Mouse (Mus musculus) heart, embryonic 15.5 days (tissue): ENCODE measurements around the gene Pbrm1. TPM values are rescaled to one million over a fixed set of nuclear protein-coding genes. Genes with fewer than 3 reads are reported as not detected.

Experiments used
- ATAC-seq: fragments of 200-750 bp; cut with Nextera tagmentation; replicated peaks from 2 replicates; pipeline ENCODE4 v1.8.0; 2017; ENCODE audit warnings: low read depth, moderate TSS enrichment; ENCODE audit not compliant: insufficient number of reproducible peaks, insufficient read depth, low FRiP score
- H3K27ac ChIP-seq: fragments of 300-500 bp; sonication (generic); 2 replicates; pipeline ENCODE4 v1.5.1; 2015; ENCODE audit warnings: mild to moderate bottlenecking, inconsistent platforms
- H3K27me3 ChIP-seq: fragments of 300-500 bp; sonication (generic); 2 replicates; pipeline ENCODE4 v1.6.1; 2015; ENCODE audit warnings: inconsistent platforms
- H3K36me3 ChIP-seq: fragments of 300-500 bp; sonication (generic); 2 replicates; pipeline ENCODE4 v1.6.1; 2015; ENCODE audit warnings: mild to moderate bottlenecking, inconsistent platforms
- H3K4me1 ChIP-seq: fragments of 300-500 bp; sonication (generic); replicated peaks from 2 replicates; pipeline ENCODE4 v1.6.1; 2015; ENCODE audit warnings: inconsistent platforms
- H3K4me2 ChIP-seq: fragments of 300-500 bp; sonication (generic); 2 replicates; pipeline ENCODE4 v1.6.1; 2015; ENCODE audit warnings: inconsistent platforms, mild to moderate bottlenecking, moderate library complexity
- H3K4me3 ChIP-seq: fragments of 300-500 bp; sonication (generic); 2 replicates; pipeline ENCODE4 v1.5.1; 2015; ENCODE audit warnings: mild to moderate bottlenecking, inconsistent platforms
- H3K9ac ChIP-seq: fragments of 300-500 bp; sonication (generic); 2 replicates; pipeline ENCODE4 v1.6.1; 2015; ENCODE audit warnings: mild to moderate bottlenecking, inconsistent platforms
- H3K9me3 ChIP-seq: fragments of 300-500 bp; sonication (generic); replicated peaks from 2 replicates; pipeline ENCODE4 v1.6.1; 2016; ENCODE audit warnings: inconsistent platforms
- WGBS: fragments of 180-500 bp; shearing (Covaris S2); methylation state at CpG from one replicate; pipeline ENCODE4 v1.1.7; 2015; ENCODE audit warnings: mixed read lengths; 5-methylcytosine and 5-hydroxymethylcytosine counted together
- polyA plus RNA-seq: library from polyadenylated mRNA; unstranded; fragments of >200 nt; fragmentation: Nextera tagmentation; extraction: Ambion mirVana; gene quantifications from 2 replicates; pipeline ENCODE4 v1.2.1, GENCODE M21; 2015

Gene Pbrm1
- polyA plus RNA-seq = 91.4 and 101 TPM in 2 replicates

DNA sequence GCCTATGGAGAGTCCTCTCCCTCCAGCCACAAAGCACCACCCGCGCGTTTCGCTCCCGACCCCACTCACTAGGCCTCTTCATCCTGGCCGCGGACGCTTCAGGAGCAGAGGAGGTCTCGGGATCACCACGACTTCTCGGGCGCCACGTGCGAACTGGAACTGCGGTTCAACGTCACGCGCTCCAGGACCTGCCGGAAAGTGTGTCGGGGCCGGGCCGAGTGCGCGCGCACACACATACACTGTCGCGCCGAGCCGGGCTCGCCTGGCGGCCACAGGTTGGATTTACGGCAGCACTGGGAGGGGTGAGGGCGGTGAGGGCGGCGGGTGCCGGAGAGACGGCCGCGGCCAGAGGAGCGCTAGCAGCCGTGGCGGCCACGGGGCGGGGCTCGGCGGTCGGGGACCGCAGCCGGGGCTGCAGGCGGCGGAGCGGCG is at the start of gene Pbrm1, which contains the start of gene Gnl3:
Gene Pbrm1 (plus strand): TSS at position 279 of the 432 bp plus-strand sequence.
Gene Gnl3 (minus strand): TSS at position 293 of the 432 bp plus-strand sequence.
- Histone ChIP-seq H3K4me3 (peak within 1 kb of the TSS; percentile 79), H3K27me3 (no peaks in the 10 kb centered on the region), H3K9me3 (no peaks in the 10 kb centered on the region), H3K27ac (peak within 1 kb of the TSS; percentile 98), H3K4me2 (peak within 1 kb of the TSS; percentile 77), H3K4me1 (peaks cover 18% of the 10 kb centered on the region), H3K36me3 (peaks cover 48% of the 10 kb centered on the region), H3K9ac (peak within 1 kb of the TSS; percentile 97)
- under 1% methylated on average over 47 of the region's 53 CpGs for WGBS
- ATAC-seq = peak; percentile 92

DNA sequence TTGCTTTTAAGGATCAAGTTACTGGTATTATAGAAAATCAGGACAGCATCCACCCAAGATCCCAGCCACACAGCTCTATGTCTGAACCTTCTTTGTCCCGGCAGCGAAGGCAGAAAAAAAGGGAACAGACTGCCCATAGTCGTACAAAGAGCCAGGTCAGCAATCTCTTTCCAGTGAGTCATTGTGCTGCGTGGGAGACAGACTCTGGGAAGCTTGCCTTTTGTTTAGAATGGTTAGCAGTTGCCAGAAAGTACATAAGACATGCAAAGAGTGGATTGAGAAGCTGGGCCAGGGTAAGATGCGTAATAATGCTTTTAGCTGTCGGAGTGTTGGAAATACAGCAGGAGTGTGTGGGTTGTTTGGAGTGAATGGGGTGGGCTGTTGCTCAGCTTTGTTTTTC is 44.7 kb upstream of the Pbrm1 start:
- peak; percentile 43; the same call in 1 of the 2 replicates for ATAC-seq
- Histone ChIP-seq H3K9ac (no peak overlapping the region), H3K4me2 (no peak overlapping the region), H3K9me3 (no peaks in the 10 kb centered on the region), H3K4me3 (no peak overlapping the region), H3K27me3 (no peaks in the 10 kb centered on the region), H3K4me1 (no peaks in the 10 kb centered on the region; the same call in 1 of the 2 replicates), H3K27ac (0 out of 2 replicates have a peak overlapping the region, but pooled peaks have one; percentile 16), H3K36me3 (no peaks in the 10 kb centered on the region; the same call in 1 of the 2 replicates)
- WGBS = 55% methylated on average over 6 of the region's 6 CpGs

DNA sequence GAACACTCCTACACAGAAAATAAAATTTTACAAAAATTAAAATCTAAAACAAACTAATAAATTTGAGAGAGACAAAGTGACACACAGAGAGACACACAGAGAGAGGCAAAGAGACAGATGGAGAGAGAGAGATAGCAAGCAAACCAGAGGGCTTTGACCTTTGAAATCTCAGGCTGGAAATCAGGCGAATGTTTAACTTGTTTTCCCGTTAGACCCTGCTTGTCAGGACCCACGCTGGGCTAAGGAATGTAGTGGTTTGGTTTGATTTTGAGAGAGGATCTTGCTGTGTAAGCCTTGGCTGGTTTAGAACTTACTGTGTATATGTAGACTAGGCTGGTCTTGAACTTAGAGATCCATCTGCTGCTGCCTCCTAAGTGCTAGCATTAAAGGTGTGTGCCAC is 42.7 kb upstream of the Pbrm1 start:
- Histone ChIP-seq H3K4me3 (no peak overlapping the region), H3K4me1 (no peaks in the 10 kb centered on the region; the same call in 1 of the 2 replicates), H3K36me3 (no peaks in the 10 kb centered on the region; the same call in 1 of the 2 replicates), H3K9me3 (no peaks in the 10 kb centered on the region), H3K27me3 (no peaks in the 10 kb centered on the region), H3K4me2 (no peak overlapping the region), H3K9ac (no peak overlapping the region), H3K27ac (no peak overlapping the region)
- ATAC-seq = no peak
- WGBS = 70% methylated on average over 3 of the region's 3 CpGs

DNA sequence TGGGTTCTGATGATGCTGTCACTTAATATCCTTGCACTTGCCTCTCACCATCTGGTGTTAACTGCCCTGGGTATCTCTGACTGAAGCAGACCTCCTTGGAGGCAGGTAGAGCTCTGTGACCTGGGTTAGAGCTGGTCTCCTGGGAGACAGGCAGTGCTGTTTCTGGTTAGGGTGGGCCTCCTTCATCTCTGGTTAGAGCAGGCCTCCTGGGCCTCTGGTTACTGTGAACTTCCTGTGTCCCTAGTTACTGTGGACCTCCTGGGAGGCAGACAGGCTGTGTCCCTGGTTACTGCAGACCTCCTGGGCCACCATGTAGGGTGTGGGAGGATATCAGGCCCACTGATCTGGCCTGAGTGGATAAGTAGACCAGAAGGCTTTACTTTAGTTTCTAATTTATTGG is 22.5 kb upstream of the Pbrm1 start:
- Histone ChIP-seq H3K4me1 (peaks cover 8% of the 10 kb centered on the region), H3K9me3 (no peaks in the 10 kb centered on the region), H3K9ac (no peak overlapping the region), H3K27me3 (no peaks in the 10 kb centered on the region), H3K4me2 (no peak overlapping the region), H3K27ac (no peak overlapping the region), H3K36me3 (0 out of 2 replicates have a peak, but pooled peaks cover 3% of the 10 kb centered on the region), H3K4me3 (no peak overlapping the region)
- no peak for ATAC-seq

DNA sequence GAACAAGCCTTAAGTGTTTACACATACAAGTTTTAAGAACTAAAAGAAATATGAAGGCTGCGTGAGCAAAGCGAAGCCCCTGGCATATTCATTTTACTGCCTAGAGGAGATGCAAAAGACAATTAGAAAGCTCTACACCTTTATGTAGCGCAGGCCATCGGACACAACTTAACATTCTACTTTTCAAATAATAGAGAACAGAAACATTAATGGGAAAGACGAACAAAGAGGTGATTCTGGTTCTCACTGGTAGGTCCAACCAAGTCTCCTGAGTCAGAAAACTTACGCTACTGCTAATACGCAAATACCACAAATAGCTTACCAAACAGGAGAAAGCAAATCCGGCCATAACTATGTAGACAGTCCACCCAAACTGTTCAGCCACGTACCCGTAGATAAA is 18.6 kb upstream of the Pbrm1 start:
- H3K36me3 ChIP-seq = peaks cover 7% of the 10 kb centered on the region; the same call in 1 of the 2 replicates
- H3K9ac ChIP-seq = peak overlapping the region; percentile 94
- no peak for ATAC-seq
- H3K9me3 ChIP-seq = no peaks in the 10 kb centered on the region
- H3K27me3 ChIP-seq = no peaks in the 10 kb centered on the region
- 58% methylated on average over 10 of the region's 10 CpGs for WGBS
- H3K4me3 ChIP-seq = peak overlapping the region; percentile 95
- peak overlapping the region; percentile 74 for H3K4me2 ChIP-seq
- H3K4me1 ChIP-seq = peaks cover 16% of the 10 kb centered on the region
- no peak overlapping the region for H3K27ac ChIP-seq

DNA sequence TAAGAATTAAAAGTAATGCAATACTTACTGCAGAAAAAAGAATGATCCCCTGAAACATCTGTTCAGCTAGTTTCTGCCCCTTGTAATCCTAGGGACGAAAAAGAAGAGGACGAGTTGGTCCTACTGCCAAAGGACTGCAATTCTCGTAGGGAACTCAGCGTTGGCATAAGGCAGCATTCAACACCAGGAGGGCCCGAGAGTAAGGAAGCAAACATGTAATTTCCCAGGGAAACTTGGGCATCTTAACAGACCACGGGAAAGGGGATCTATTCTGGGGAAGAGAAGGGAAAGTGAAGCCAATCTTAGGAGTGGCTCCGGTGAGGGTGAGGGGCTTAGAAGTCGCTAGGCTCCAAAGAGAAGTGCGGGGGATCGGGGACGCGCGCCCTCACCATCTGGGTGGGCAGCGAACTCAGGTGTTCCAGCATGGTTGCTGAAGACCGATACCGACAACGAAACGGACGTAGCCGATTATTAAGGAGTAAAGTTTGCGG is 18.1 kb upstream of the Pbrm1 start:
- Histone ChIP-seq H3K9me3 (no peaks in the 10 kb centered on the region), H3K27me3 (no peaks in the 10 kb centered on the region), H3K4me1 (peaks cover 16% of the 10 kb centered on the region), H3K9ac (peak overlapping the region; percentile 94), H3K4me2 (peak overlapping the region; percentile 74), H3K36me3 (peaks cover 7% of the 10 kb centered on the region; the same call in 1 of the 2 replicates), H3K27ac (peak overlapping the region; percentile 93), H3K4me3 (peak overlapping the region; percentile 95)
- under 1% methylated on average over 21 of the region's 21 CpGs for WGBS
- ATAC-seq = no peak

DNA sequence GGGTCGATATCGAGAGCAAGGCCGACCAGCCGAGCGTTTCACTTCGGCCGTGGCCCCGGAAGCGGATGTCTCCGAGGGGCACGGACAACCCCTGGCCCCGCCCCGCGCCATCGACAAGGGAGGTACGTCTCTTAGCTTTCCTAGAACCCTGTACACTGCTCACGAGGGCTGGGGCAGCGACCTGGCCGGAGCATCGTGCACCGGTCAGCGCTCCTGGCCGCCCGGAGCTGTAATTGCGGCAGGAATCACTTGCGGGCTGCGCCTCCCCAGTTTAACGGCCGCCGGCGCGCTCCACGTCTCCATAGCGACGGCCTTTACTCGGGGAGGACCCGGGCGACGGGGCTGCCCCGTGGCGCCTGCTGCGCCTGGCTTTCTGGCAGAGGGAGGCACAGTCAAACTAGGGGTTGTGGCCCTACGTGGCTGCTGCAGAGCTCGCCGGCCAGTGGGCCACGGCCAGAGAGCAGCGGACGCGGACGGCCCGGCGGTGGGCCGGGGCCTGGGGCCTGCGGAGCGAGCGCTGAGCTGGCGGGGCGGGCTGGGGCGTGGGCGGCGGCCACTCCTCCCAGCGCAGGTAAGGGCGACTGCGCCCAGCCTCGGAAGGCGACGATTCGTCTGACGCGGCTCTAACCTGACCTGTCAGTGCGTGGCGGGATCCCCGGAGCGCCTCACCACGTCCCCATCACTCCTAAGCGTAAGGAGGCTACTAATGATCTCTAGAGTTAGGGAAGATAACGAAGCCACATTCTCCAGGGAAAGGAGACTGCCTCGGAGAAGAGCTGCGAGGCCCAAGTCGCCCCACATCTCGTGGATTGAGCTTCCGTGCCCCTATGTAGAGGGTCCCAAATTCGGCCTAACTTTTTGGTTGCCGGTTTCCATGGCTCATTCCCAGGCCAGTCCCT is 17.4 kb upstream of the Pbrm1 start, which contains the start of the genes Glt8d1 and Spcs1:
Gene Glt8d1 (plus strand): TSS at position 94 of the 899 bp plus-strand sequence.
Gene Spcs1 (minus strand): TSS at position 366 of the 899 bp plus-strand sequence.
- WGBS = under 1% methylated on average over 84 of the region's 84 CpGs

DNA sequence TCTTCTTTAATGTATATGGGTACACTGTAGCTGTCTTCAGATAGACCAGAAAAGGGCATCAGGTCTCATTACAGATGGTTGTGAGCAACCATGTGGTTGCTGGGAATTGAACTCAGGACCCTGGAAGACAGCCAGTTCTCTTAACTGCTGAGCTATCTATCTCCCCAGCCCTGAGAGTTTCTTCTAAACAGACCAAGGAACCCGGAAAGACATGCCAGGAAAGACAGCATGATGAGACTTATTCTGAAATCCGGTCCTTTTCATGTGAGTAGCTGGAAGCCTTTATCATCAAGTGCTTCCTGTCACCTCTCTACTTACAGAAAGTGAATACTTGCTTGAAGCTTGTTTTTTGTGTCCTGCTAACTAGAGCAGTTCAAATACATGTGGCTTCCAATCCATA is 14.4 kb upstream of the Pbrm1 start:
- 65% methylated on average over 2 of the region's 2 CpGs for WGBS
- Histone ChIP-seq H3K4me2 (no peak overlapping the region), H3K4me1 (peaks cover 16% of the 10 kb centered on the region), H3K27me3 (no peaks in the 10 kb centered on the region), H3K36me3 (peaks cover 29% of the 10 kb centered on the region), H3K27ac (no peak overlapping the region), H3K4me3 (no peak overlapping the region), H3K9me3 (no peaks in the 10 kb centered on the region), H3K9ac (no peak overlapping the region)
- no peak for ATAC-seq

More for the DNA sequence above, 17.4 kb upstream of the Pbrm1 start, which contains the start of the genes Glt8d1 and Spcs1:
- H3K9ac ChIP-seq = peak within 1 kb of the TSS; percentile 94
- ATAC-seq = peak; percentile 90
- H3K27me3 ChIP-seq = no peaks in the 10 kb centered on the region
- no peaks in the 10 kb centered on the region for H3K9me3 ChIP-seq
- peaks cover 16% of the 10 kb centered on the region for H3K4me1 ChIP-seq
- peak within 1 kb of the TSS; percentile 74 for H3K4me2 ChIP-seq
- H3K4me3 ChIP-seq = peak within 1 kb of the TSS; percentile 95
- peak within 1 kb of the TSS; percentile 93 for H3K27ac ChIP-seq
- peaks cover 7% of the 10 kb centered on the region; the same call in 1 of the 2 replicates for H3K36me3 ChIP-seq

DNA sequence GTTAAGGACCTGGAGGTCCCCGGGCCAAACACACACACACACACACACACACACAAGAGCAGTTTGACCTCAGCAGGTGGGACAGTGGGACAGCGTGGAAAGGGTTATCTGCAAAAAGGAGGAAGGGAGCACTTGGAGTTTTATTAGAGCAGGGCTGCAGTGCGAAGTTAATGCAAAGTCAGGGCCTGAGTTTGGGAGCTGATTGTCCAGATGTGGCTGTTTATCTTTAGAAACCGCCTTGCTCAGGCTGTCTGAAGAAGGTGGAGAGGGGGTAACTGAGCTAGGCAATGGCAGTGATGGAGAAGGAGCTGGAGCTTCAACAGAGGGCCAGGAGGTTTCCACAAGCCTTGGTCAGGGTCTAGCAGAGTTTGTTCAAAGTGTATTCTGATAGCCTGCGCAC is 12.2 kb upstream of the Pbrm1 start:
- H3K4me2 ChIP-seq = no peak overlapping the region
- H3K4me1 ChIP-seq = peaks cover 8% of the 10 kb centered on the region
- WGBS = 71% methylated on average over 5 of the region's 5 CpGs
- no peak for ATAC-seq
- no peak overlapping the region for H3K9ac ChIP-seq
- H3K9me3 ChIP-seq = no peaks in the 10 kb centered on the region
- H3K27ac ChIP-seq = no peak overlapping the region
- peaks cover 49% of the 10 kb centered on the region for H3K36me3 ChIP-seq
- no peak overlapping the region for H3K4me3 ChIP-seq
- no peaks in the 10 kb centered on the region for H3K27me3 ChIP-seq

DNA sequence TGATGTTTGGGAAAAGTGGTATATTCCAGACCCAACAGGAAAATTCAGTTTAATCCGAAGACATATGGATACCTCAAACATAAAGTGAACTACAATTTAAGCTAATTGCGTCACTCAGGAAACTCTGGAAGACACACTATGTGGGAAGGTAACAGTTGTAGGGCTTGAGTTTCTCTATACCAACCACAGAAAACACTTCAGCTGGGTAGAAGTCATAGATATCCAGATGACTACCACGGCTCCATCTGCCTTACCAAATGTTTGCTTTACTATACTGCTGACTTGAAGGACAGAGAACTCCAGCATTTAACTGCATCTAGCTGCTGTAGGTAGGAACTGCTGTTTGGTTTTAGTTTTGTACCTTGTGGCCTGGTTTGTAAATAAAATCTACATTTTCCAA is 7.3 kb upstream of the Pbrm1 start:
- Histone ChIP-seq H3K9me3 (no peaks in the 10 kb centered on the region), H3K27ac (no peak overlapping the region), H3K36me3 (peaks cover 93% of the 10 kb centered on the region), H3K4me1 (no peaks in the 10 kb centered on the region), H3K4me2 (no peak overlapping the region), H3K4me3 (no peak overlapping the region), H3K27me3 (no peaks in the 10 kb centered on the region), H3K9ac (no peak overlapping the region)
- WGBS = 93% methylated on average over 3 of the region's 3 CpGs
- no peak for ATAC-seq

DNA sequence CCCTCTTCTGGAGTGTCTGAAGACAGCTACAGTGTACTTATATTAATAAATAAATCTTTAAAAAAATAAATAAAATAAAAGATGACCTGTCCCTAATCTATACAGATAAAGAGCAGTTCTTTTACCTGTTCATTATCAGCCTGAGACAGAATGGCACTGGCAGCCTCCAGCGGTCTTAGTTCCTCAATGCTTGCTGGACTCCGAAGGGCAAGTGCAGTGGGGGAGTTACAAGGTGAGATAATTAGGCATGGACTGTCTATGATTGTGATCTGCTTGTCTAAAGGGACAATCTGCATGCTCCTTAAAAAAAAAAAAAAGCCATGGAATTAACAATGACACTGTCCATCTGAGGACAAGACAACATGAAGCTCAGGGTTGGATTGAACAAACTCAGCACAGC is 5.0 kb upstream of the Pbrm1 start:
- no peak for ATAC-seq
- H3K4me2 ChIP-seq = no peak overlapping the region
- H3K36me3 ChIP-seq = peaks cover 87% of the 10 kb centered on the region
- H3K27me3 ChIP-seq = no peaks in the 10 kb centered on the region
- H3K9me3 ChIP-seq = no peaks in the 10 kb centered on the region
- no peak overlapping the region for H3K9ac ChIP-seq
- H3K4me1 ChIP-seq = peaks cover 9% of the 10 kb centered on the region
- WGBS = 87% methylated on average over 2 of the region's 2 CpGs
- H3K27ac ChIP-seq = no peak overlapping the region
- H3K4me3 ChIP-seq = no peak overlapping the region
